Mouse (Mus musculus) thymus, adult 2 months (tissue): Measurements from ENCODE around the gene Shc1.

Source experiments
- CTCF ChIP-seq: fragments of 200-500 bp; IDR thresholded peaks from 2 replicates; pipeline ENCODE4 v1.5.1; 2012; ENCODE audit warnings: mild to moderate bottlenecking, control low read depth, low read length, moderate library complexity, borderline replicate concordance; ENCODE audit not compliant: control insufficient read depth, poor library complexity, insufficient read depth; ENCODE audit errors: extremely low read depth
- POLR2A ChIP-seq: fragments of 200-500 bp; IDR thresholded peaks from 2 replicates; pipeline ENCODE4 v1.6.1; 2012; ENCODE audit warnings: mild to moderate bottlenecking, low read length, control low read depth, moderate library complexity; ENCODE audit not compliant: control insufficient read depth, poor library complexity, insufficient read depth; ENCODE audit errors: extremely low read depth

- TF ChIP-seq CTCF (no peak), POLR2A (no peak)
Measured at GRCm38 (mm10) chr3:89388901-89389740, 29.1 kb upstream of the Shc1 start.
